Mouse (Mus musculus) neural tube, embryonic 10.5 days (tissue): ENCODE data around the gene Cd44.

Source experiments
- DNase-seq: peaks from one replicate; pipeline ENCODE4 v3.0.0-alpha.2; 2017; ENCODE audit warnings: low spot score; ENCODE audit errors: extremely low spot score

Cd44 gene

GRCm38 (mm10) chr2:102764602-102765374 lies 136.7 kb downstream of the Cd44 start:
- DNase-seq = no peak

GRCm38 (mm10) chr2:102763991-102764390 lies 137.5 kb downstream of the Cd44 start:
- DNase-seq = no peak

GRCm38 (mm10) chr2:102763176-102763575 lies 138.3 kb downstream of the Cd44 start:
- DNase-seq = no peak
